In genomic region chr2:122781590-122782356, GRCm38 (mm10) we compare ENCODE assay signal across 19 mouse cellular contexts. TPM values are rescaled to one million over a fixed set of nuclear protein-coding genes. Genes with fewer than 3 reads are reported as not detected.
DNase-seq lines count a peak whose midpoint lies in the region; ATAC-seq and TF ChIP-seq lines count a peak whose summit lies in the region.
"Had no signal": no experiment of that assay in that cellular context is flagged by ENCODE, and none has a peak within 500 bp of the region (broad histone marks: within the 10 kb centered on the region; RNA-seq: fewer than 3 reads in every experiment).

No protein-coding gene starts in this region.

- ATAC-seq in intestine, postnatal 0 days = no peak
- ATAC-seq in intestine, embryonic 16.5 days = no peak
- peak; percentile 74 for ATAC-seq in lung, embryonic 16.5 days (ENCODE audit: low read depth)
- no peak for ATAC-seq in frontal cortex, adult (ENCODE audit: low TSS enrichment)

- H3K27me3 ChIP-seq in intestine, postnatal 0 days (replicated peaks; ENCODE audit: control insufficient read depth, insufficient read depth, low read length) = no peaks in the 10 kb centered on the region
- H3K27me3 ChIP-seq in intestine, embryonic 16.5 days (replicated peaks; ENCODE audit: control insufficient read depth, insufficient read depth, low read length) = no peaks in the 10 kb centered on the region
- H3K27me3 ChIP-seq in lung, embryonic 16.5 days (ENCODE audit: control insufficient read depth, insufficient read depth, low read depth, low read length) = no peaks in the 10 kb centered on the region
- H3K27me3 ChIP-seq: embryonic facial prominence, embryonic 15.5 days; hindbrain, embryonic 15.5 days; liver, embryonic 15.5 days; neural tube, embryonic 12.5 days had no signal

- no peak overlapping the region for H3K4me2 ChIP-seq in intestine, postnatal 0 days (replicated peaks; ENCODE audit: low read depth)
- no peak overlapping the region for H3K4me2 ChIP-seq in intestine, embryonic 16.5 days (ENCODE audit: low read depth, low read length)
- H3K4me2 ChIP-seq in lung, embryonic 16.5 days (ENCODE audit: low read depth, low read length) = no peak overlapping the region
- H3K4me2 ChIP-seq: embryonic facial prominence, embryonic 15.5 days; hindbrain, embryonic 15.5 days; liver, embryonic 15.5 days; midbrain, embryonic 11.5 days; neural tube, embryonic 12.5 days had no signal

- H3K4me3 ChIP-seq in intestine, postnatal 0 days (ENCODE audit: low read depth, low read length) = no peak overlapping the region
- H3K4me3 ChIP-seq in intestine, embryonic 16.5 days (ENCODE audit: low read length) = no peak overlapping the region
- no peak overlapping the region for H3K4me3 ChIP-seq in lung, embryonic 16.5 days (ENCODE audit: low read length)
- no peak overlapping the region for H3K4me3 ChIP-seq in lung, adult 2 months (replicated peaks; ENCODE audit: extremely low read depth, low read depth, low read length)
- H3K4me3 ChIP-seq: embryonic facial prominence, embryonic 15.5 days; heart, embryonic 10.5 days; hindbrain, embryonic 15.5 days; liver, embryonic 15.5 days; neural tube, embryonic 12.5 days had no signal

- H3K36me3 ChIP-seq in intestine, postnatal 0 days (ENCODE audit: control insufficient read depth, insufficient read depth) = no peaks in the 10 kb centered on the region
- no peaks in the 10 kb centered on the region for H3K36me3 ChIP-seq in intestine, embryonic 16.5 days (ENCODE audit: control insufficient read depth, insufficient read depth, low read length)
- H3K36me3 ChIP-seq in lung, embryonic 16.5 days (ENCODE audit: control insufficient read depth, insufficient read depth, low read length) = no peaks in the 10 kb centered on the region
- H3K36me3 ChIP-seq: embryonic facial prominence, embryonic 15.5 days; heart, embryonic 10.5 days; hindbrain, embryonic 15.5 days; liver, embryonic 15.5 days; neural tube, embryonic 12.5 days had no signal

- 71% methylated on average over 8 of the region's 8 CpGs for WGBS in intestine, postnatal 0 days
- WGBS in intestine, embryonic 16.5 days = 68% methylated on average over 8 of the region's 8 CpGs
- WGBS in lung, embryonic 16.5 days = 57% methylated on average over 8 of the region's 8 CpGs
- WGBS in lung, adult 2 months = 50% methylated on average over 8 of the region's 8 CpGs

- H3K9ac ChIP-seq in intestine, postnatal 0 days (ENCODE audit: low read depth, low read length) = no peak overlapping the region
- no peak overlapping the region for H3K9ac ChIP-seq in intestine, embryonic 16.5 days (ENCODE audit: low read depth, low read length)
- no peak overlapping the region for H3K9ac ChIP-seq in lung, embryonic 16.5 days (ENCODE audit: low read length)
- H3K9ac ChIP-seq: embryonic facial prominence, embryonic 15.5 days; hindbrain, embryonic 15.5 days; liver, embryonic 15.5 days; neural tube, embryonic 12.5 days had no signal

- no peak for TF ChIP-seq POLR2A in lung, adult 2 months (IDR thresholded peaks at IDR 0.05; ENCODE audit: borderline replicate concordance, extremely low read depth, low read depth, low read length)

- no peak for DNase-seq in lung, adult 2 months
- DNase-seq in lung, postnatal 14 days = peak; percentile 9
- DNase-seq in layer of hippocampus, postnatal 14 days (ENCODE audit: low spot score in 2 of 2) = no peak
- DNase-seq: B cell, adult 2 months; cerebellum, adult 8-10 months; gastrocnemius, postnatal 14 days; heart, postnatal 14 days; kidney, adult 18-20 months; right cerebral cortex, postnatal 14 days had no signal

- TF ChIP-seq CTCF in intestine, postnatal 0 days (IDR thresholded peaks at IDR 0.05; ENCODE audit: low read depth) = 0 out of 2 replicates have a peak, but pooled peaks have one; percentile 12
- TF ChIP-seq CTCF in lung, adult 2 months (IDR thresholded peaks at IDR 0.05; ENCODE audit: insufficient read depth, low read length) = no peak

- H3K27ac ChIP-seq in intestine, postnatal 0 days (ENCODE audit: low read depth, low read length) = no peak overlapping the region
- no peak overlapping the region for H3K27ac ChIP-seq in intestine, embryonic 16.5 days (ENCODE audit: low read length)
- H3K27ac ChIP-seq in lung, embryonic 16.5 days (ENCODE audit: low read length) = peak overlapping the region; percentile 52; the same call in 1 of the 2 replicates
- H3K27ac ChIP-seq: embryonic facial prominence, embryonic 15.5 days; heart, embryonic 10.5 days; hindbrain, embryonic 15.5 days; liver, embryonic 15.5 days; neural tube, embryonic 12.5 days had no signal

- H3K4me1 ChIP-seq in intestine, postnatal 0 days (replicated peaks; ENCODE audit: control insufficient read depth, insufficient read depth, low read length) = peaks cover 12% of the 10 kb centered on the region
- H3K4me1 ChIP-seq in intestine, embryonic 16.5 days (ENCODE audit: control insufficient read depth, insufficient read depth, low read length) = peaks cover 9% of the 10 kb centered on the region
- peaks cover 2% of the 10 kb centered on the region; the same call in 1 of the 2 replicates for H3K4me1 ChIP-seq in lung, embryonic 16.5 days (replicated peaks; ENCODE audit: control insufficient read depth, insufficient read depth, low read length)
- H3K4me1 ChIP-seq in lung, adult 2 months (ENCODE audit: control insufficient read depth, insufficient read depth, low read length) = peaks cover 9% of the 10 kb centered on the region
- H3K4me1 ChIP-seq: embryonic facial prominence, embryonic 15.5 days; heart, embryonic 10.5 days; hindbrain, embryonic 15.5 days; liver, embryonic 15.5 days; neural tube, embryonic 12.5 days had no signal

- no peaks in the 10 kb centered on the region for H3K9me3 ChIP-seq in intestine, postnatal 0 days (ENCODE audit: control insufficient read depth)
- no peaks in the 10 kb centered on the region for H3K9me3 ChIP-seq in intestine, embryonic 16.5 days (ENCODE audit: control insufficient read depth, low read length)
- H3K9me3 ChIP-seq in lung, embryonic 16.5 days (ENCODE audit: control insufficient read depth, low read length) = no peaks in the 10 kb centered on the region
- H3K9me3 ChIP-seq: embryonic facial prominence, embryonic 15.5 days; heart, embryonic 10.5 days; hindbrain, embryonic 15.5 days; liver, embryonic 15.5 days; neural tube, embryonic 12.5 days had no signal

RNA-seq across cellular contexts. Expression of gene Sqor, which starts 16.7 kb away (rescaled TPM):
- 58.3 and 62.2 TPM in 2 replicates for polyA plus RNA-seq in intestine, postnatal 0 days (2015; fragmentation: Nextera tagmentation; extraction: Ambion mirVana)
- 40.1 and 44.8 TPM in 2 replicates for polyA plus RNA-seq in intestine, embryonic 16.5 days (2015; fragmentation: Nextera tagmentation; extraction: Ambion mirVana)
- polyA plus RNA-seq in lung, embryonic 16.5 days (2015; fragmentation: Nextera tagmentation; extraction: Ambion mirVana) = 11.3 and 15.1 TPM in 2 replicates
- polyA plus RNA-seq in lung, adult 2 months (2012; rRNA removed) = 34.8 and 37.3 TPM in 2 replicates
- 1 to 10 TPM; 5.3 to 6.5 TPM for total RNA-seq in layer of hippocampus, postnatal 14 days (2021)

RNA-seq across cellular contexts. Expression of gene Bloc1s6, which starts 43.5 kb away (rescaled TPM):
- 34.6 and 38.3 TPM in 2 replicates for polyA plus RNA-seq in intestine, postnatal 0 days (2015; fragmentation: Nextera tagmentation; extraction: Ambion mirVana)
- polyA plus RNA-seq in intestine, embryonic 16.5 days (2015; fragmentation: Nextera tagmentation; extraction: Ambion mirVana) = 51.9 and 54.4 TPM in 2 replicates
- 40.8 and 40.9 TPM in 2 replicates for polyA plus RNA-seq in lung, embryonic 16.5 days (2015; fragmentation: Nextera tagmentation; extraction: Ambion mirVana)
- polyA plus RNA-seq in lung, adult 2 months (2012; rRNA removed) = 21.7 and 29.0 TPM in 2 replicates
- 10 to 100 TPM; 31.0 to 31.7 TPM for total RNA-seq in layer of hippocampus, postnatal 14 days (2021)
